Mouse (Mus musculus): Measurements from ENCODE around the gene Scg2.

The Scg2 gene
- long read RNA-seq, experiment 1, transcript Scg2-201 (2 exons, 2,515 nt), result major isoform, 935 of 1,634 reads
- long read RNA-seq, experiment 1, transcript Scg2-202 (3 exons, 2,317 nt), result minor isoform, 612 of 1,634 reads
- long read RNA-seq, experiment 1, partial matches to known transcripts, result 16 of 1,634 reads
- long read RNA-seq, experiment 1, other reads (novel, unspliced or antisense), result 71 of 1,634 reads
- long read RNA-seq, experiment 2, transcript Scg2-202 (3 exons, 2,317 nt), result minor isoform, 892 of 2,599 reads
- long read RNA-seq, experiment 2, transcript Scg2-201 (2 exons, 2,515 nt), result major isoform, 1,537 of 2,599 reads
- long read RNA-seq, experiment 2, partial matches to known transcripts, result 139 of 2,599 reads
- long read RNA-seq, experiment 2, other reads (novel, unspliced or antisense), result 31 of 2,599 reads

DNA sequence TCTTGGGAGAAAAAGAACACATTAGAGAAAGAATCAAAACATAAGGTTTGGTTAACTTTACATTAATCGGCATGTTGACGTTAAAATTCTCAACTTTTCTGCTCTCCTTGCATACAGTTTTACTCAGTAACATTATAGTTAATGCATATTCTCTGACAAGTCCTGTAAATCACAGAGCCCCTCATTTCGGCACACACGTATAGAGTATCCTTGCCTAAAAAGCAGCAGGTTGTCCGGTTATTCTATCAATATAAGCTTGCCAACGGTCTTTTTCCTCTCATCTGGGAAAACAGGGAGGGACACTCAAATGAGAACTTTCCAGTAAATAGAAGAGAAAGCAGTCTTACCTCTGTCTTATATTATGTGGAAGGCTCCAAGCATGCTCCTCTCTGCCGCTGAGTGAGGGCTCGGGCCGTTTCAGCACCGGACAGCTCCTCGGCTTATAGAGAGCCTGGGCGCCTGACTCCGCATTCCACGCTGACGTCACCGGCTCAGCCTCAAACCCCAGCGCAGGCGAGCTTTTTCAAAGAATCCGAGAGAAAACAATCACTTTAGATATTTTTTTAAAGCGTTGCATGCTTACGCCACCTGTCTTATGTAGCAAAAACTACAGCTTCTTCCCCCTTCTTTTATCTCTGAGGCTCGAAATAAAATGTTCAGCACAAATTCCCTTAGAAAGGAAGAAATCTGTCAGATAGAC is at the start of gene Scg2:
Gene Scg2 (minus strand): TSS at position 512 of the 700 bp plus-strand sequence.
- intact Hi-C loops (cut with DNase I), result loop anchor here (10.0 kb wide), 1 partner anchor 715 kb away; no protein-coding TSS in a partner anchor

DNA sequence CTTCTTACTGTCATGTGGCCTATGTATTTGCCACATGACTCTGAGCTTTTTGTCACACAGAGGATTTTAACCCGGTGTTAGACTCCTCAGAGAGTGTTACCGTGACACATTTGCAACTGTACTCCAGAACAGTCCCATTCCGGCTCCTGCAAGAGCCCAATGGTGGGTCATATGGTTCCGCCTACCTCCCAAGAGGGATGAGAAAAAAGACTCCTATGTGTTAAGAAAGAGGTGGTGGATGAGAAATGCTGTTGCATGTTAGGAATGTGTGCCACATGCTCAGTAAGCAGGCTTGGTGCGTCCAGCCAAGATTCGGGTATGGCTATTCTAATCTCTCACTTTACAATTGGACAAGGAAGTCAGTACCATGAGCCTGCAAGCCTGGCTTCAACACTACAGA is 45.6 kb upstream of the Scg2 start:
- intact Hi-C loops (cut with DNase I), result no loop called here

DNA sequence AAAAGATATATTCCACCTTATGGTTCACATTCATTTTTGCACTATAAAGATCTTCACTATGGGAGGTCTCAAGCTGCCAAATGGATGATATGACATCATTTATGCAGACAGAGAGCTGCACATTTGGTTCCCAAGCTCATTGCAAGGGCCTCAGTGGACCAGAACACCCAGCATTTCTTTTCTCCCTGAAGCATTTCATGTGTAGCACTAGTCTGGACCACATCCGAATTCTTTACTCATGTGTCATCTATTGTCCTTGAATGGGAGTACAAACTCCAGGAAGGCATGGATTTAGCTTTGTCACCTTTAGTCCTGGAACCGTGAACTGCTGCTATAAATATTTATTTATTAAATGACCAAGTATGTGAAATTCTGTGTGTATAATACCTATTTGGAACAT is 30.9 kb upstream of the Scg2 start:
- intact Hi-C loops (cut with DNase I), result no loop called here

DNA sequence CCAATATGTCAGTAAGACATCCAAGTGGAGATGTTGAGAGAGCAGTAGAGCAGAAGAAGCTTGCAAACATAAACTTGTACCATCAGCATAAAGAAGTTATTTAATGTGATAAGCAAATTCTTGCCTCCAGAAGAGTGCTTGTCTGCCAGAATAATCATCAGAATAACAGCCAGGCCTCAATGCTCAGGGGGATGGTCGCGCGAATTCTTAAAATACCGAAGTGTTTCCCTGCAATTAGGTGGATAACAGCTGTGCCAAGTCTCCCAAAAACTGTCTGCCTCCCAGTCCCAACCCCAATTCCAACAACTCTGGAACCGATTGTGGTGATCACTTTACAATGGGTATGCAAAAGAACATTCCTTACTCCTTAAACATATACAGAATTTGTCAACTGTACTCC is 30.0 kb upstream of the Scg2 start:
- intact Hi-C loops (cut with DNase I), result loop anchor here (1.0 kb wide), 1 partner anchor 11 kb away; no protein-coding TSS in a partner anchor

DNA sequence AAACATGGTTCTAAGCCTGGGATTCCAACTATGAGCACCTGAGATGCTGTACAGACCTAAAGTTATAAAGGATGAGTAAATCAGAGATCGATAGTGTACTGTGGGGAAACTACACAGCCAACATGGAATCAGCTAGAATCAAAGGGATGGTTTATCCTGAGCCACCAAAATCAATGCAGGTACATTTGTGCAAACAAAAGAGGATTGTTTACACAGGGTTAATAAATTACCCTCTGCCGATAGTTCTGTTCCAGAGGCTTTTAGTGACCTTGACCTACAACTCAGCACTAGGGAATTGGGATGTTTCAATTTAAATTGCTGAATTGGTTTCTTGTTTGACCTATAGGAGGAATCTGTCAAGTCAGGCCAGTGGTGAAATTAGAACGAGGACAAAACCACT is 26.7 kb upstream of the Scg2 start:
- intact Hi-C loops (cut with DNase I), result no loop called here

DNA sequence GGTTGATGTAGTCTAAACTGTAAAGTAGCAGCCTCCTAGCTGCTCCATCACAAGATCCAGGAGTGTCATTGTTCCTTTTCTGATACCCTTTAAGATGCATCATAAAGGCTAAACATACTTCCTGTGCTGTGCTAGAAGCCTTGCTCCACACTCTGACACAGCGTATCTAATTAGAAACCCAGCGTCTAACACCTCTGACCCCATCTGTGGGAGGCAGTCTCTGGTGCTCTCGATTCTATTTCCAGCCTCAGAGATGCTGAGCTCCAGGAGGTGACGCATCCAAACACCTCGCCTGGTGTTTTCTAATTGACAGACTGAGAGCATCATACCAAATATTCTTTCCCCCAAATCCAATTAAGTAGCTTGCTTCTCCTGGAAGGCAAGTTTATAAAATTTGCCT is 18.6 kb upstream of the Scg2 start:
- intact Hi-C loops (cut with DNase I), result no loop called here

GRCm38 (mm10) chr1:79454164-79454563 is 14.2 kb upstream of the Scg2 start:
- intact Hi-C loops (cut with DNase I), result no loop called here

DNA sequence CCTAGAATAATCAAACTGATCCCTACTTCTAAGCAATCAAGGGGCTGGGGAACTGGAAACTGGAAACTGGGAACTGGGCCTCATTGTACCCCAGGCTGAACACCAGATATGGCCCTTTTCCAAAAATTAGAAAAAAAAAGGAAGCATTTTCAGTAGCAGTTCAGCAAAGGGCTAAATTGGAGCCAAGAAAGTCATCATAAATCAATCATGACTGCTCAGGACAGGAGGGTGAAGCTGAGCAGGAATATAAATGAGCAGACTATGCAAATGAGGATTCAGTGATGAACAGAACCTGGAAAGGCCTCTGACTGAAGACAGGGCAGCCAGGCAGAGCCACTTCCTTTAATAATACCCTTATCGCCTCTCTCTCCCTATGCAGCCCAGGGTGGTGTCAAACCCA is 12.4 kb upstream of the Scg2 start:
- intact Hi-C loops (cut with DNase I), result no loop called here

DNA sequence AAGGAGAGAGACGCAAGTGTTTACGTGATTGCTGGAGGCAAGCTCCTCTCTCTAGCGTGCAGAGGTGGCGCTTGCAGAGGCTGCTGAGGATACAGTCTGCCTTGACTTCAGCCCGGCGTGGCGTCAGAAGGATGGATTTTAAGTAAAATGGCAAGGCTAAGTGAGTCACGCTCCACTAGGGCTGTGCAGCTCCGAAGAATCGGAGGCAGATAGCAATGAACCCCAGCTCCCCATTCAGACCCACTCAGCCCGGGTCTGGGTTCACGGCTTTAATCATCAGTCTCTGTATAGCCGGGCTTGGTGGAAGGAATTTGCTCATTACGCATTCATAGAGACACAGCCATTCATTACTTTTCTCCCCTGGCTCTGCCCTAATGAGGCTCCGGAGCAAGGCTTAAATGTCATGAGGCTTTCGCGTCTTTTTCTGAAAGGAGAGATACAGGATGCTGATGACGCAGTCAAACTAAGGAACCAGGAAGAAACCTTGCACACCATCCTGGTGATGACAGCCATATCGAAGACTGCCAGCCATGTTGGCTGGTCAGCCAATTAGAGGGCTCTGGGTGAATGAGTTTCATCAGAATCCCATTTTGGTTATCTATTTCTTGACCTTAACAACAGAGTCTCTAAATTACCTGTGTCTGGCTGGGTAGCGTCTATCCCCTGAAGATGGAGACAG is 10.6 kb upstream of the Scg2 start:
- intact Hi-C loops (cut with DNase I), result no loop called here

DNA sequence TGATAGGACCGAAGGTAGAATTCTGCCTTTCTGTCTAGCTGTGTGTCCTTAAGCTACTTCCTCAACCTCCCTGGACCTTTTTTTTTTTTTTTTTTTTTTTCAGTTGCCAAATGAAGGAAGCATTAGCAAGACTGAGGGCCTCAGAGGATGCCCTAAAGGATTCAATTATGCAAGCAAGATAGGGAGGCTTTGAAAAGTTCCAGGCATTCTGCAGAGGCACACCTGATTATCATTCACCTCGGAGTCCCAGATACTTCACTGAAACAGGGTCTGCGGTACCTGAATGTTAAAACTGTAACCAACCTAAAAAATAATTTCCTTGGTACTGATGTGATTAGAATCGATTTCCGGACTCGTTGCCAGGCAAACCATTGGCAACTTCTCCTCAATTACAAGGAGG is 10.0 kb upstream of the Scg2 start:
- intact Hi-C loops (cut with DNase I), result loop anchor here (10.0 kb wide), 1 partner anchor 725 kb away; no protein-coding TSS in a partner anchor

GRCm38 (mm10) chr1:79445586-79445985 is 5.7 kb upstream of the Scg2 start:
- intact Hi-C loops (cut with DNase I), result loop anchor here (10.0 kb wide), 1 partner anchor 721 kb away; no protein-coding TSS in a partner anchor

GRCm38 (mm10) chr1:79437755-79438154 is 2.2 kb downstream of the Scg2 start:
- intact Hi-C loops (cut with DNase I), result no loop called here

DNA sequence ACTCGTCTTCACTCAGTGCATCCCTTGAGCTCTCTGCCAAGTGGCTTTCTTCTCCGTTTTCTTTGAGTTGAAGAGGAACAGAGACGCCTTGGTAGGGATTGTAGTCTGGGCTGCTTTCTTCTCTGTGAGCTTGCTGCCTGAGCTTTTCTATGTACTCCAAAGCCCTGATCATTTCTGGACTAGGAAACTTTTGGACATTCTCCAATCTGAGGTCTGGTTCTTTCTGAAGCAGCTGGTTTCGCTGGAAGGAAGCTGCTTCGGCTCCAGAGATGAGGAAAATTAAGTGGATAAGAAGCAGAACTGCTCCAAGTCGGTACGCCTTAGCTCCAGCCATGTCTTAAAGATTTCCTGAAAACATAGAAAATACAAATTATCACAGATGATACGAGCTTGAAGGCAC is 3.2 kb downstream of the Scg2 start:
- intact Hi-C loops (cut with DNase I), result no loop called here

GRCm38 (mm10) chr1:79429058-79429457 is 10.9 kb downstream of the Scg2 start:
- intact Hi-C loops (cut with DNase I), result no loop called here

GRCm38 (mm10) chr1:79415496-79415895 is 24.4 kb downstream of the Scg2 start:
- intact Hi-C loops (cut with DNase I), result no loop called here

DNA sequence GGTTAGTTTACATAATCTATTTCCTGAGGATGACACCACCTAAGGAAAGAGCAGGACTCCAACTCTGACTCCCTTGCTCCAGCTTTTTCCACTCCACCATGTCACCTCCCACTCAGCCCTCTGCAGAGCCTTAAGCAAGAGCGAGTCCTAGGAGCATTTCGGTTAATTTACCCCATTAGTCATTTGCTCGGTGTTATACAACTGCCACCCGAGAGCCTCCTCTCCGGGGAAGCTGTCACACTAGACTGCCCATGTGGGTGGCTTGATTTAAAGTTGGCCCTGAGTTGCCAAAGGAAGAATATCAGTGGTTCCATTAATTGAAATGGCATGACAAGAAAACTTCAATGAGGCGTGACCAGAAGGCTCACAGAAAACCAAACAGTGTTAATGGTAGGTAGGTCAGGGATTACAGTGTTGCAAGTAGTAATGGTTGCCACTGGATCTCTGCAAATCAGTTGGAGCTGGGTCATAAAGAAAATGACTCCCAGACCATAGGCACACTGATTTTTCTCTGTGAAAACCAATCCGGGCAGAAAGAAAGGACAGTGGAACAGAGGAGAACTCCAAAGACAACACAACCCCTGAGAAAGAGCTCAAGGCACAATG is 33.5 kb downstream of the Scg2 start:
- intact Hi-C loops (cut with DNase I), result no loop called here

GRCm38 (mm10) chr1:79401090-79402012 is 38.6 kb downstream of the Scg2 start:
- intact Hi-C loops (cut with DNase I), result no loop called here

DNA sequence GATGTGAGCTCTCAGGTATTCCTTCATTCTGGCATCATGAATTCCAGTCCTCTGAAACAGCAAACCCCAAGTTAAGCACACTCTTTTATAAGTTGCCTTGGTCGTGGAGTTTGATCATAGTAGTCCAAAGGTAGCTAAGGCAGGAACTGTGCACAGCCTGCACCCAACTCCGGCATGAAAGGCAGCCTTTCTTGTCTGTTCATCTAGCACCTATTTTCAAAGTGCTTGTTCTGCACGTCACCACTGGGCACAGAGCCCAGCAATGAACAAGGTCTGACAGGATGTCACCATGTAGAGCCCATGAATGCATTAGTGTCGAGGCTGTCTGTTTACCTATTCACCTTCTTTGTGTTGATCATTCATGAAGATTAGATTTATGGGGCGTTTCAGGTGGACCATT is 39.6 kb downstream of the Scg2 start:
- intact Hi-C loops (cut with DNase I), result no loop called here
